ENCODE assay signal across 17 mouse cellular contexts in genomic region chr4:101298311-101298990, GRCm38 (mm10). TPM values are rescaled to one million over a fixed set of nuclear protein-coding genes. Genes with fewer than 3 reads are reported as not detected.
DNase-seq lines count a peak whose midpoint lies in the region; ATAC-seq and TF ChIP-seq lines count a peak whose summit lies in the region.
"Had no signal": no experiment of that assay in that cellular context is flagged by ENCODE, and none has a peak within 500 bp of the region (broad histone marks: within the 10 kb centered on the region; RNA-seq: fewer than 3 reads in every experiment).

No protein-coding gene starts in this region.

- TF ChIP-seq POLR2A in bone marrow, adult 2 months (IDR thresholded peaks at IDR 0.05; ENCODE audit: borderline replicate concordance, control insufficient read depth, low read depth, low read length), result no peak

- peak; percentile 41 for DNase-seq in CD4-positive, CD25-positive, alpha-beta regulatory T cell, adult 2 months (ENCODE audit: low read depth, low spot score)
- DNase-seq in spleen, postnatal 36 days (ENCODE audit: low spot score in 2 of 2), result peak; percentile 28 to 32
- no peak for DNase-seq in layer of hippocampus, adult 2 months (ENCODE audit: low spot score in 2 of 2)
- DNase-seq in heart, adult 11 months, result no peak
- DNase-seq in heart, postnatal 10 days, result no peak
- DNase-seq: adrenal gland, postnatal 25 days; cerebellum, adult 8-10 months; kidney, postnatal 10 days; thymus, postnatal 25 days had no signal

- TF ChIP-seq CTCF in bone marrow, adult 2 months (IDR thresholded peaks at IDR 0.05; ENCODE audit: control insufficient read depth, insufficient read depth, low read length), result no peak
- no peak for TF ChIP-seq CTCF in layer of hippocampus, adult 2 months (conservative IDR thresholded peaks at IDR 0.05)

- 6% methylated on average over 12 of the region's 12 CpGs for WGBS in bone marrow, adult 2 months

- H3K4me1 ChIP-seq in bone marrow, adult 2 months (ENCODE audit: control insufficient read depth, insufficient read depth, low read length), result peaks cover 10% of the 10 kb centered on the region
- H3K4me1 ChIP-seq: midbrain, embryonic 12.5 days had no signal

- peak; percentile 71 for ATAC-seq in megakaryocyte, adult 5-6 weeks (ENCODE audit: poor library complexity, severe bottlenecking)
- ATAC-seq: intestine, postnatal 0 days had no signal

- intact Hi-C loops in heart, postnatal 10 days (cut with DNase I), result loop anchor here (10.0 kb wide), 1 partner anchor 514 kb away; no protein-coding TSS in a partner anchor

- peak overlapping the region; percentile 48 for H3K4me3 ChIP-seq in bone marrow, adult 2 months (replicated peaks; ENCODE audit: control insufficient read depth, low read depth, low read length)
- no peak overlapping the region for H3K4me3 ChIP-seq in layer of hippocampus, adult 2 months
- H3K4me3 ChIP-seq: embryonic facial prominence, embryonic 13.5 days; hindbrain, embryonic 13.5 days; limb, embryonic 12.5 days; liver, embryonic 15.5 days; midbrain, embryonic 12.5 days had no signal

- peak overlapping the region; percentile 78 for H3K27ac ChIP-seq in bone marrow, adult 2 months (ENCODE audit: control insufficient read depth, insufficient read depth, low read depth, low read length, poor library complexity)
- H3K27ac ChIP-seq in layer of hippocampus, adult 2 months, result no peak overlapping the region
- H3K27ac ChIP-seq: embryonic facial prominence, embryonic 13.5 days; hindbrain, embryonic 13.5 days; limb, embryonic 12.5 days; liver, embryonic 15.5 days; midbrain, embryonic 12.5 days had no signal

RNA-seq across cellular contexts. Expression of gene Jak1, which starts 33.4 kb away (rescaled TPM):
- polyA plus RNA-seq in bone marrow, adult 2 months (2011; ENCODE audit: insufficient read depth, insufficient read length, low replicate concordance, missing spikeins), result 29.3 and 44.7 TPM in 2 replicates
- total RNA-seq in megakaryocyte, adult 5-6 weeks (2015), result 105 and 111 TPM in 2 replicates
- total RNA-seq in megakaryocyte, adult 5-6 weeks (2017), result 92.7 and 98.5 TPM in 2 replicates
- total RNA-seq in layer of hippocampus, adult 2 months (2021), result 100 to 1,000 TPM; 124 to 128 TPM
- 10 to 100 TPM; 89.5 to 93.0 TPM for total RNA-seq in heart, postnatal 10 days (2021)

Comparison
In these comparisons a context has a peak if more than half of its experiments do, and no peak if none do; other contexts are left out.
1. DNase-seq: peak in CD4-positive, CD25-positive, alpha-beta regulatory T cell, adult 2 months (single experiment) and spleen, postnatal 36 days (2 of 2); none in layer of hippocampus, adult 2 months (0 of 2), heart, adult 11 months (single experiment) and heart, postnatal 10 days (0 of 2).